Mouse (Mus musculus) lung, adult 2 months (tissue): ENCODE data around the gene Fbxw2. TPM values are rescaled to one million over a fixed set of nuclear protein-coding genes. Genes with fewer than 3 reads are reported as not detected.
"Not testable (repeated sequence)": the region's sequence is repeated elsewhere in the genome, so short reads cannot be mapped to it uniquely, and the experiment has no call there.

Source experiments
- DNase-seq: peaks from one replicate; pipeline ENCODE4 v3.0.0; 2022
- H3K4me1 ChIP-seq: fragments of 200-500 bp; 2 replicates; pipeline ENCODE4 v1.6.1; 2011; ENCODE audit warnings: low read length; ENCODE audit not compliant: control insufficient read depth, insufficient read depth
- H3K4me3 ChIP-seq: fragments of 200-500 bp; replicated peaks from 2 replicates; pipeline ENCODE3; 2011; ENCODE audit warnings: low read depth, mild to moderate bottlenecking, control low read depth, low read length; ENCODE audit errors: extremely low read depth
- CTCF ChIP-seq: fragments of 200-500 bp; IDR thresholded peaks from 2 replicates; pipeline ENCODE4 v1.5.1; 2011; ENCODE audit warnings: mild to moderate bottlenecking, low read length, control low read depth; ENCODE audit not compliant: insufficient read depth
- POLR2A ChIP-seq: fragments of 200-500 bp; IDR thresholded peaks from 2 replicates; pipeline ENCODE4 v1.6.1; 2011; ENCODE audit warnings: low read depth, mild to moderate bottlenecking, control low read depth, low read length, borderline replicate concordance; ENCODE audit errors: extremely low read depth
- WGBS: fragments of 180-500 bp; shearing (Covaris S2); methylation state at CpG from one replicate; pipeline ENCODE4 v1.1.7; 2018; 5-methylcytosine and 5-hydroxymethylcytosine counted together
- polyA plus RNA-seq: library from polyadenylated mRNA; depleted of rRNA; stranded (reverse); fragments of >200 nt; gene quantifications from 2 replicates; pipeline ENCODE4 v1.2.3, GENCODE M21; 2012

Gene Fbxw2
- polyA plus RNA-seq, 1 experiment, result 59.3 TPM

- 6% methylated on average over 39 of the region's 39 CpGs for WGBS
- peak overlapping the region; percentile 91 for H3K4me3 ChIP-seq
- H3K4me1 ChIP-seq, result peaks cover 11% of the 10 kb centered on the region
These were observed 24.3 kb downstream of the Fbxw2 start for GRCm38 (mm10) chr2:34801516-34802482.

GRCm38 (mm10) chr2:34800371-34800770 lies 25.7 kb downstream of the Fbxw2 start:
- DNase-seq, result no peak
- 80% methylated on average over 7 of the region's 7 CpGs for WGBS
- Histone ChIP-seq H3K4me1 (peaks cover 7% of the 10 kb centered on the region), H3K4me3 (no peak overlapping the region)
- TF ChIP-seq CTCF (no peak), POLR2A (no peak)

More at GRCm38 (mm10) chr2:34801516-34802482, 24.3 kb downstream of the Fbxw2 start:
- DNase-seq, result peak; percentile 97
- no peak for TF ChIP-seq CTCF
- peak; percentile 98 for TF ChIP-seq POLR2A

- Histone ChIP-seq H3K4me1 (peaks cover 6% of the 10 kb centered on the region; the same call in 1 of the 2 replicates), H3K4me3 (peak within 1 kb of the TSS; percentile 82)
- TF ChIP-seq POLR2A (peak; percentile 86; the same call in 1 of the 2 replicates), CTCF (no peak)
- WGBS, result 2% methylated on average over 44 of the region's 44 CpGs
- peak; percentile 80 for DNase-seq
These were observed 26.5 kb downstream of the Fbxw2 start, which contains the start of gene Rabepk for GRCm38 (mm10) chr2:34799357-34800256. Gene Rabepk (minus strand): TSS chr2:34799912.

GRCm38 (mm10) chr2:34795426-34795825 lies 30.7 kb downstream of the Fbxw2 start:
- Histone ChIP-seq H3K4me1 (no peaks in the 10 kb centered on the region; the same call in 1 of the 2 replicates), H3K4me3 (no peak overlapping the region)
- TF ChIP-seq CTCF (no peak), POLR2A (no peak)
- WGBS, result 88% methylated on average over 7 of the region's 7 CpGs
- DNase-seq, result no peak

GRCm38 (mm10) chr2:34794511-34794910 lies 31.6 kb downstream of the Fbxw2 start:
- no peak for DNase-seq
- H3K4me3 ChIP-seq, result no peak overlapping the region
- WGBS, result 93% methylated on average over 2 of the region's 2 CpGs
- no peaks in the 10 kb centered on the region; the same call in 1 of the 2 replicates for H3K4me1 ChIP-seq
- TF ChIP-seq POLR2A (no peak), CTCF (no peak)

- H3K4me1 ChIP-seq, H3K4me3 ChIP-seq, DNase-seq: not testable (repeated sequence)
- 79% methylated on average over 2 of the region's 2 CpGs for WGBS
These were observed 33.6 kb downstream of the Fbxw2 start for GRCm38 (mm10) chr2:34792543-34792942.

GRCm38 (mm10) chr2:34790282-34790681 lies 35.8 kb downstream of the Fbxw2 start:
- 86% methylated on average over 8 of the region's 8 CpGs for WGBS
- TF ChIP-seq CTCF (no peak), POLR2A (no peak)
- no peak for DNase-seq
- H3K4me1 ChIP-seq, result no peaks in the 10 kb centered on the region
- peak overlapping the region; percentile 39 for H3K4me3 ChIP-seq

- Histone ChIP-seq H3K4me3 (no peak overlapping the region), H3K4me1 (no peaks in the 10 kb centered on the region)
- peak; percentile 59 for DNase-seq
- 63% methylated on average over 2 of the region's 2 CpGs for WGBS
- TF ChIP-seq POLR2A (no peak), CTCF (peak; percentile 92)
These were observed 42.0 kb downstream of the Fbxw2 start for GRCm38 (mm10) chr2:34784085-34784484.
